Mouse (Mus musculus) kidney, adult 2 months (tissue): ENCODE results near the gene Nhp2. TPM values are rescaled to one million over a fixed set of nuclear protein-coding genes. Genes with fewer than 3 reads are reported as not detected.
A peak's percentile ranks its signal among the peaks of the same experiment; 100 is the strongest.

Source experiments
- DNase-seq: peaks from one replicate; pipeline ENCODE4 v3.0.0; 2021
- H3K27ac ChIP-seq: fragments of 200-500 bp; 2 replicates; pipeline ENCODE4 v1.5.1; 2012; ENCODE audit warnings: low read depth, low read length, control low read depth, inconsistent platforms; ENCODE audit not compliant: insufficient read depth
- H3K27me3 ChIP-seq: fragments of 200-500 bp; replicated peaks from 2 replicates; pipeline ENCODE4 v1.6.1; 2012; ENCODE audit warnings: mild to moderate bottlenecking, moderate library complexity, low read length, inconsistent platforms; ENCODE audit not compliant: control insufficient read depth, insufficient read depth
- H3K36me3 ChIP-seq: fragments of 200-500 bp; 2 replicates; pipeline ENCODE4 v1.6.1; 2012; ENCODE audit warnings: mild to moderate bottlenecking, moderate library complexity, low read length, inconsistent platforms; ENCODE audit not compliant: control insufficient read depth, insufficient read depth
- H3K4me1 ChIP-seq: fragments of 200-500 bp; 2 replicates; pipeline ENCODE4 v1.6.1; 2011; ENCODE audit warnings: low read length; ENCODE audit not compliant: control insufficient read depth, insufficient read depth
- H3K4me3 ChIP-seq: fragments of 200-500 bp; 2 replicates; pipeline ENCODE4 v1.5.1; 2011; ENCODE audit warnings: mild to moderate bottlenecking, low read depth, low read length, control low read depth; ENCODE audit not compliant: insufficient read depth
- CTCF ChIP-seq: fragments of 200-500 bp; conservative IDR thresholded peaks from 2 replicates; pipeline ENCODE4 v1.5.1; 2011; ENCODE audit warnings: low read depth, mild to moderate bottlenecking, control low read depth, low read length, moderate library complexity, mixed read lengths; ENCODE audit not compliant: insufficient read depth, insufficient read length
- POLR2A ChIP-seq: fragments of 200-500 bp; IDR thresholded peaks from one replicate; pipeline ENCODE4 v1.6.1; 2011; ENCODE audit warnings: low read depth, low read length, control low read depth
- WGBS: fragments of 180-500 bp; shearing (Covaris S2); methylation state at CpG from one replicate; pipeline ENCODE4 v1.1.7; 2018; 5-methylcytosine and 5-hydroxymethylcytosine counted together
- polyA plus RNA-seq: library from polyadenylated mRNA; depleted of rRNA; stranded (reverse); fragments of >200 nt; gene quantifications from 2 replicates; pipeline ENCODE4 v1.2.3, GENCODE M21; 2012; rRNA removed

Nhp2 gene
- 44.6 and 49.8 TPM in 2 replicates for polyA plus RNA-seq

DNA sequence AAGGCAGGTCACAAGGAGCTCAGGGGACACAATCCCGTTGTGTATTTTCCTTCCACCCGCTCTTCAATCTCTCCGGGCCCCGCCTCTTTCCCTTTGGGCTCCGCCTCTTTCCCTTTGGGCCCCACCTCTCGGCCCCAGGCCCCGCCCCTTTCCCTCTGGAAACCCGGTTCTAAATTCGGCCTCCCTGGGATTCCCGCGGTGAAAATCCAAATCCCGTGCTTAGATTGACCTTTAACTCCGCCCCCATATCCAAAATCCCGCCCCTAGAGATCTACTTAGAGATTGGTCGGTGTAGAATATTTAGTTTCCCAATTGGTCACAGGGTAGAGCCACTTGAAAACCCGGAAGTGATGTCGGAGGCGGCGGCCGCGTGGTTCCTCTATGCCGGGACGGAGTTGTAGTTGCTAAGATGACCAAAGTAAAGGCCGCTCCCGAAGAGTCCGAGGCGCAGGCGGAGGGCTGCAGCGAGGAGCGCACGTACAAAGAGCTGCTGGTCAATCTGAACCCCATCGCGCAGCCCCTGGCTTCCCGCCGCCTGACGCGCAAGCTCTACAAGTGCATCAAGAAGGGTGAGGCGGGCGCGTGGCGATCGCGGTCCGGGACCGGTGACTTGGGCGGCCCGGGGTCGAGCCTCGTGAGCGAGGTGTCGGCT, at the start of gene Nhp2:
Gene Nhp2, plus strand, starts transcription at position 327 of the 652 bp plus-strand sequence.
- Histone ChIP-seq H3K27me3 (no peaks in the 10 kb centered on the region), H3K4me1 (peaks cover 10% of the 10 kb centered on the region; the same call in 1 of the 2 replicates), H3K4me3 (peak within 1 kb of the TSS; percentile 86), H3K36me3 (no peaks in the 10 kb centered on the region; the same call in 1 of the 2 replicates), H3K27ac (peak within 1 kb of the TSS; percentile 28; the same call in 1 of the 2 replicates)
- WGBS: under 1% methylated on average over 51 of the region's 51 CpGs
- TF ChIP-seq POLR2A: no peak
- no peak for TF ChIP-seq CTCF
- DNase-seq: peak; percentile 99

GRCm38 (mm10) chr11:51576454-51576853, 43.1 kb upstream of the Nhp2 start:
- Histone ChIP-seq H3K27ac (no peak overlapping the region), H3K4me1 (no peaks in the 10 kb centered on the region), H3K36me3 (no peaks in the 10 kb centered on the region), H3K4me3 (no peak overlapping the region), H3K27me3 (no peaks in the 10 kb centered on the region)
- TF ChIP-seq POLR2A (no peak), CTCF (no peak)
- DNase-seq: no peak
- 90% methylated on average over 4 of the region's 4 CpGs for WGBS

- no peak for DNase-seq
- no peaks in the 10 kb centered on the region for H3K27me3 ChIP-seq
- 84% methylated on average over 7 of the region's 7 CpGs for WGBS
- H3K36me3 ChIP-seq: no peaks in the 10 kb centered on the region
- H3K4me3 ChIP-seq: no peak overlapping the region
- no peak overlapping the region for H3K27ac ChIP-seq
- no peaks in the 10 kb centered on the region for H3K4me1 ChIP-seq
- no peak for TF ChIP-seq CTCF
- TF ChIP-seq POLR2A: no peak
Measured at GRCm38 (mm10) chr11:51577587-51577986, 41.9 kb upstream of the Nhp2 start.

GRCm38 (mm10) chr11:51579024-51579423, 40.5 kb upstream of the Nhp2 start:
- 71% methylated on average over 4 of the region's 4 CpGs for WGBS
- Histone ChIP-seq H3K4me3 (no peak overlapping the region), H3K27me3 (no peaks in the 10 kb centered on the region), H3K36me3 (no peaks in the 10 kb centered on the region), H3K4me1 (peaks cover 3% of the 10 kb centered on the region; the same call in 1 of the 2 replicates), H3K27ac (no peak overlapping the region)
- DNase-seq: no peak
- TF ChIP-seq CTCF (no peak), POLR2A (no peak)

GRCm38 (mm10) chr11:51582713-51583112, 36.8 kb upstream of the Nhp2 start:
- Histone ChIP-seq H3K4me3 (no peak overlapping the region), H3K27ac (no peak overlapping the region), H3K27me3 (no peaks in the 10 kb centered on the region), H3K36me3 (no peaks in the 10 kb centered on the region), H3K4me1 (peaks cover 17% of the 10 kb centered on the region)
- peak; percentile 86 for DNase-seq
- TF ChIP-seq CTCF: peak; percentile 79
- no peak for TF ChIP-seq POLR2A
- 35% methylated on average over 8 of the region's 8 CpGs for WGBS

DNA sequence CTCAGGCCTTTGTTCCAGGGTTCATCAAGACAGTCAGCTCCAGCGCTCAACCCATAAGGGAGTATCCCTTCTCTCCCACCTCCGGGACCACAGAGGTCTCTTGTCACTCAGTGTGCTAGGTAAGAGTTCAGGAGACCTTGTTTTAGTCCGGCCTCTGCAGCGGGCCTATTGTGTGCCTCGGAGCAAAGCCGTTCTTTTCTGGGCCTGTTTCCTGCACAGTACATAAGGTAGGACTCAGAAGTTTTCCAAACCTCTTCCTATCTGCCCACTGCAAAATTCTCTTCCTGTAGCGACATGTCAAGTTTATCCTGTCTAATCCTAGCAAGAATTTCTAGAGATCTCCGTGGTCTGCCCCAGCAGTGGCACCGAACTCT, 35.5 kb upstream of the Nhp2 start:
- no peak for DNase-seq

DNA sequence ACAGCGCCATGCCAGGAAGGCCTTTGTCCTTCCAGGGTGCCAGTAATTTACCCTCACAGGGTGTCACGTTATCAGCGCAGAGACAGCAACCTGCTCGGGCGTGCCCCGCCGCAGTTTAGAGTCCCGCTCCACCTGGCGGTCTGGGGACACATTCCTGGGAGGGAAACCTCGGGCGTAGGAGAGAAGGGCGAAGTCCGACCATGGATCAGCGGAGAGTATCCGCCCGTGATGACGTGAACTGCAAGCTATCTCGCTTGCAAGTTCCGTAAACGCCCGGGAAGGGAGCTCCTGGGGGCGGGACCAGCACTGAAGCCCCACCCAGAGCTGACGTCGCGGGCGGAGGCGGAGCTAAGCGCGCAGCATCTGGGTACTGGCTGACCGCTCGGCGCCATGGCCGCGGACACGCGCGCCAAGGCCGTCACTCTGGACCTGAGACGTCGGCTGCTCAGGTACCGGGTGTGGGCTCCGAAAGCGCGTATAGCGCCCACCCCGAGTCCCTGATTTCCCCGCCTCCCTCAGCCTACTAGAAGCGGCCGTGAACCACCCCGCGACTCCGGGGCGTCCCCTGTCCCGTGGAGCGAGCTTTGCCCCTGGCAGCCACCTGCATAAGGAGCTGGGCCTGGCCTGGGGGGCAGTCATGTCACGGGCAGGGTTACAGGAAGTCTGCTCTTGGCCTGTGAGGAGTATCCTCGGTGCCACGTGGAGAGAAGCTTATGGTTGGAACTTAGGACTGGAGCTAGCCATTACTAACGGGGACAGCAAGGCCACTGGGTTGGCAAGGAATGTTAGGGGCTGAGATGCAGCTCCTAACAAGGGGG, 34.9 kb upstream of the Nhp2 start, which contains the start of gene Phykpl:
Gene Phykpl, plus strand, starts transcription at position 327 of the 818 bp plus-strand sequence.
- no peaks in the 10 kb centered on the region for H3K36me3 ChIP-seq
- under 1% methylated on average over 59 of the region's 59 CpGs for WGBS
- peak; percentile 99 for DNase-seq
- H3K4me3 ChIP-seq: peak within 1 kb of the TSS; percentile 77
- H3K27ac ChIP-seq: peak within 1 kb of the TSS; percentile 90
- TF ChIP-seq CTCF (peak; percentile 46), POLR2A (peak; percentile 91)
- H3K4me1 ChIP-seq: peaks cover 17% of the 10 kb centered on the region
- H3K27me3 ChIP-seq: no peaks in the 10 kb centered on the region

More for the DNA sequence above, 35.5 kb upstream of the Nhp2 start:
- no peak for TF ChIP-seq CTCF
- TF ChIP-seq POLR2A: no peak
- H3K4me3 ChIP-seq: peak overlapping the region; percentile 58
- H3K27me3 ChIP-seq: no peaks in the 10 kb centered on the region
- H3K36me3 ChIP-seq: no peaks in the 10 kb centered on the region
- WGBS: 4% methylated on average over 9 of the region's 9 CpGs
- H3K4me1 ChIP-seq: peaks cover 17% of the 10 kb centered on the region
- peak overlapping the region; percentile 90 for H3K27ac ChIP-seq
